Mouse (Mus musculus) lung, adult 2 months (tissue): ENCODE results near the gene Rln3. TPM values are rescaled to one million over a fixed set of nuclear protein-coding genes. Genes with fewer than 3 reads are reported as not detected.

ENCODE experiments used
- DNase-seq: peaks from one replicate; pipeline ENCODE4 v3.0.0; 2022
- H3K4me1 ChIP-seq: fragments of 200-500 bp; 2 replicates; pipeline ENCODE4 v1.6.1; 2011; ENCODE audit warnings: low read length; ENCODE audit not compliant: control insufficient read depth, insufficient read depth
- H3K4me3 ChIP-seq: fragments of 200-500 bp; replicated peaks from 2 replicates; pipeline ENCODE3; 2011; ENCODE audit warnings: low read depth, mild to moderate bottlenecking, control low read depth, low read length; ENCODE audit errors: extremely low read depth
- CTCF ChIP-seq: fragments of 200-500 bp; IDR thresholded peaks from 2 replicates; pipeline ENCODE4 v1.5.1; 2011; ENCODE audit warnings: mild to moderate bottlenecking, low read length, control low read depth; ENCODE audit not compliant: insufficient read depth
- POLR2A ChIP-seq: fragments of 200-500 bp; IDR thresholded peaks from 2 replicates; pipeline ENCODE4 v1.6.1; 2011; ENCODE audit warnings: low read depth, mild to moderate bottlenecking, control low read depth, low read length, borderline replicate concordance; ENCODE audit errors: extremely low read depth
- WGBS: fragments of 180-500 bp; shearing (Covaris S2); methylation state at CpG from one replicate; pipeline ENCODE4 v1.1.7; 2018; 5-methylcytosine and 5-hydroxymethylcytosine counted together
- polyA plus RNA-seq: library from polyadenylated mRNA; depleted of rRNA; stranded (reverse); fragments of >200 nt; gene quantifications from 2 replicates; pipeline ENCODE4 v1.2.3, GENCODE M21; 2012; rRNA removed

Gene Rln3
- 0.22 and 0.71 TPM in 2 replicates for polyA plus RNA-seq

- TF ChIP-seq POLR2A (no peak), CTCF (no peak)
- Histone ChIP-seq H3K4me3 (no peak within 1 kb of the TSS), H3K4me1 (peaks cover 3% of the 10 kb centered on the region; the same call in 1 of the 2 replicates)
- WGBS, result 36% methylated on average over 9 of the region's 9 CpGs
- no peak for DNase-seq
Measured at GRCm38 (mm10) chr8:84044900-84045299, at the start of gene Rln3. TSS of gene Rln3 (minus strand) at chr8:84045000.

GRCm38 (mm10) chr8:84090585-84090984 is 45.8 kb upstream of the Rln3 start:
- TF ChIP-seq CTCF (no peak), POLR2A (no peak)
- no peak for DNase-seq
- H3K4me3 ChIP-seq, result no peak overlapping the region
- no peaks in the 10 kb centered on the region for H3K4me1 ChIP-seq
- 86% methylated on average over 8 of the region's 8 CpGs for WGBS

GRCm38 (mm10) chr8:84089277-84089676 is 44.5 kb upstream of the Rln3 start:
- TF ChIP-seq POLR2A (no peak), CTCF (no peak)
- Histone ChIP-seq H3K4me3 (no peak overlapping the region), H3K4me1 (no peaks in the 10 kb centered on the region)
- 67% methylated on average over 9 of the region's 9 CpGs for WGBS
- no peak for DNase-seq

- WGBS, result 94% methylated on average over 14 of the region's 14 CpGs
Measured at GRCm38 (mm10) chr8:84087821-84088220, 43.0 kb upstream of the Rln3 start.

GRCm38 (mm10) chr8:84087156-84087555 is 42.4 kb upstream of the Rln3 start:
- TF ChIP-seq CTCF (no peak), POLR2A (no peak)
- no peak for DNase-seq
- Histone ChIP-seq H3K4me1 (no peaks in the 10 kb centered on the region), H3K4me3 (no peak overlapping the region)
- whole genome bisulfite sequencing, result 89% methylated on average over 7 of the region's 7 CpGs

More at GRCm38 (mm10) chr8:84087821-84088220, 43.0 kb upstream of the Rln3 start:
- no peak for DNase-seq
- Histone ChIP-seq H3K4me1 (no peaks in the 10 kb centered on the region), H3K4me3 (no peak overlapping the region)
- TF ChIP-seq CTCF (no peak), POLR2A (no peak)

- H3K4me3 ChIP-seq, result no peak overlapping the region
- WGBS, result 77% methylated on average over 42 of the region's 42 CpGs
- no peak for DNase-seq
Measured at GRCm38 (mm10) chr8:84084341-84085115, 39.7 kb upstream of the Rln3 start.

GRCm38 (mm10) chr8:84083829-84084241 is 39.0 kb upstream of the Rln3 start:
- no peak overlapping the region for H3K4me3 ChIP-seq
- TF ChIP-seq POLR2A (no peak), CTCF (no peak)
- 45% methylated on average over 8 of the region's 8 CpGs for WGBS
- DNase-seq, result peak; percentile 18
- peaks cover 3% of the 10 kb centered on the region; the same call in 1 of the 2 replicates for H3K4me1 ChIP-seq

More at GRCm38 (mm10) chr8:84084341-84085115, 39.7 kb upstream of the Rln3 start:
- TF ChIP-seq CTCF (no peak), POLR2A (no peak)
- peaks cover 1% of the 10 kb centered on the region; the same call in 1 of the 2 replicates for H3K4me1 ChIP-seq

- Histone ChIP-seq H3K4me1 (peaks cover 3% of the 10 kb centered on the region; the same call in 1 of the 2 replicates), H3K4me3 (no peak overlapping the region)
- DNase-seq, result peak; percentile 38
- no peak for TF ChIP-seq CTCF
- no peak for TF ChIP-seq POLR2A
- WGBS, result 64% methylated on average over 5 of the region's 5 CpGs
Measured at GRCm38 (mm10) chr8:84079206-84079605, 34.4 kb upstream of the Rln3 start.

GRCm38 (mm10) chr8:84076849-84077248 is 32.0 kb upstream of the Rln3 start:
- WGBS, result 95% methylated on average over 3 of the region's 3 CpGs
- no peak for DNase-seq
- TF ChIP-seq POLR2A (no peak), CTCF (no peak)
- Histone ChIP-seq H3K4me1 (peaks cover 12% of the 10 kb centered on the region), H3K4me3 (no peak overlapping the region)

- no peak overlapping the region for H3K4me3 ChIP-seq
- peaks cover 12% of the 10 kb centered on the region for H3K4me1 ChIP-seq
- WGBS, result 86% methylated on average over 1 of the region's 1 CpGs
- no peak for TF ChIP-seq POLR2A
- no peak for TF ChIP-seq CTCF
- no peak for DNase-seq
Measured at GRCm38 (mm10) chr8:84076412-84076811, 31.6 kb upstream of the Rln3 start.
